ENCODE assay signal across 9 mouse cellular contexts in the genomic region with DNA sequence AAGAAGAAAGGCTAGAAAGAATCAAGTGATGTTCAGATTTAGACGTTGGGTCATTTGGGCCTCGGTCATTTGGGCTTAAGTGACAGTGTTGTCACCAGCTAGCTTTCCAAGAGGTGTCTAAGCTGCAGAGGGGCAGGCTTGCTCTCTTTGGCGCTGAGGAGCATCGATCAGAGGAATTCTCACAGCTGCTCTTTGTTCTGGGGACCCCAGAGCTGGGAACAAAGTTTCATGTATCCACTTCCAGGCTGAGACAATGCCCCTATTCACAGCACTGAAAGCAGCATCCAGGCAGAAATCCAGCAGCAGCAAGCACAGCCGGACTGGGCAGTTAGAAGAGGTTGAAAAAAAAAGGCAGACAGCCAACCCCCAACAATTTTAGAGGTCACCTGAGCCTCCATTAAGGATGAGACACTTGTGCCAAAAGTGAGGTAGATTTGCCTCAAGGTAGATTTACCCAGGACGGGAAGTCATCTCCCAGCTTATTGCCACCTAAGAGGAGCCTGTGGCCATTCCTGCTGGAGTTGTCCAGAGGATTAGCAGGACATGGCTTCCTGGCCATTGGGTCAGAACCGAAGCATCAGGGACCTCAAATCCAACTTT.
DNase-seq lines count a peak whose midpoint lies in the region; ATAC-seq and TF ChIP-seq lines count a peak whose summit lies in the region.
"Had no signal": no experiment of that assay in that cellular context is flagged by ENCODE, and none has a peak within 500 bp of the region (broad histone marks: within the 10 kb centered on the region; RNA-seq: fewer than 3 reads in every experiment).

No protein-coding gene starts in this region.

- TF ChIP-seq CTCF in intestine, postnatal 0 days (IDR thresholded peaks at IDR 0.05; ENCODE audit: low read depth), result no peak

- no peak overlapping the region for H3K9ac ChIP-seq in intestine, embryonic 14.5 days (ENCODE audit: low read length)
- H3K9ac ChIP-seq in intestine, postnatal 0 days (ENCODE audit: low read depth, low read length), result no peak overlapping the region
- H3K9ac ChIP-seq in liver, embryonic 11.5 days (ENCODE audit: low read depth, low read length), result no peak overlapping the region

- no peaks in the 10 kb centered on the region for H3K36me3 ChIP-seq in intestine, embryonic 14.5 days (ENCODE audit: control insufficient read depth, insufficient read depth, low read length)
- H3K36me3 ChIP-seq in intestine, postnatal 0 days (ENCODE audit: control insufficient read depth, insufficient read depth), result no peaks in the 10 kb centered on the region
- H3K36me3 ChIP-seq in liver, embryonic 11.5 days (ENCODE audit: control insufficient read depth, insufficient read depth, low read length), result no peaks in the 10 kb centered on the region

- H3K4me3 ChIP-seq in intestine, embryonic 14.5 days (ENCODE audit: low read depth, low read length), result no peak overlapping the region
- no peak overlapping the region for H3K4me3 ChIP-seq in intestine, postnatal 0 days (ENCODE audit: low read depth, low read length)
- H3K4me3 ChIP-seq in liver, embryonic 11.5 days (ENCODE audit: low read depth, low read length), result no peak overlapping the region

- no peak overlapping the region for H3K4me2 ChIP-seq in intestine, embryonic 14.5 days (ENCODE audit: low read length)
- H3K4me2 ChIP-seq in intestine, postnatal 0 days (replicated peaks; ENCODE audit: low read depth), result no peak overlapping the region
- no peak overlapping the region for H3K4me2 ChIP-seq in liver, embryonic 11.5 days

- H3K27ac ChIP-seq in intestine, embryonic 14.5 days (ENCODE audit: low read depth), result no peak overlapping the region
- no peak overlapping the region for H3K27ac ChIP-seq in intestine, postnatal 0 days (ENCODE audit: low read depth, low read length)
- H3K27ac ChIP-seq in liver, embryonic 11.5 days (ENCODE audit: low read depth, low read length), result no peak overlapping the region

- no peaks in the 10 kb centered on the region for H3K9me3 ChIP-seq in intestine, embryonic 14.5 days (ENCODE audit: control insufficient read depth, low read length)
- no peaks in the 10 kb centered on the region for H3K9me3 ChIP-seq in intestine, postnatal 0 days (ENCODE audit: control insufficient read depth)
- H3K9me3 ChIP-seq in liver, embryonic 11.5 days (ENCODE audit: control insufficient read depth, low read length), result no peaks in the 10 kb centered on the region

- ATAC-seq in intestine, embryonic 14.5 days (replicated peaks; ENCODE audit: low FRiP score, low TSS enrichment, low read depth), result no peak
- ATAC-seq in intestine, postnatal 0 days, result no peak
- ATAC-seq in liver, embryonic 11.5 days (replicated peaks; ENCODE audit: low FRiP score), result no peak

- WGBS in intestine, embryonic 14.5 days, result 61% methylated on average over 7 of the region's 7 CpGs
- 62% methylated on average over 7 of the region's 7 CpGs for WGBS in intestine, postnatal 0 days
- 67% methylated on average over 7 of the region's 7 CpGs for WGBS in liver, embryonic 11.5 days

- no peaks in the 10 kb centered on the region for H3K27me3 ChIP-seq in intestine, embryonic 14.5 days (replicated peaks; ENCODE audit: control insufficient read depth, insufficient read depth, low read length)
- H3K27me3 ChIP-seq in intestine, postnatal 0 days (replicated peaks; ENCODE audit: control insufficient read depth, insufficient read depth, low read length), result no peaks in the 10 kb centered on the region
- 0 out of 2 replicates have a peak, but pooled peaks cover 2% of the 10 kb centered on the region for H3K27me3 ChIP-seq in liver, embryonic 11.5 days (replicated peaks; ENCODE audit: control insufficient read depth, insufficient read depth, low read length)

- no peaks in the 10 kb centered on the region for H3K4me1 ChIP-seq in intestine, embryonic 14.5 days (replicated peaks; ENCODE audit: control insufficient read depth, insufficient read depth, low read length)
- no peaks in the 10 kb centered on the region for H3K4me1 ChIP-seq in intestine, postnatal 0 days (replicated peaks; ENCODE audit: control insufficient read depth, insufficient read depth, low read length)
- no peaks in the 10 kb centered on the region for H3K4me1 ChIP-seq in liver, embryonic 11.5 days (replicated peaks; ENCODE audit: control insufficient read depth, insufficient read depth, low read length)

- DNase-seq in intestine, embryonic 14.5 days (ENCODE audit: low spot score), result peak; percentile 49
- peak; percentile 80 for DNase-seq in fibroblast of lung, adult 2 months (ENCODE audit: low read depth)
- DNase-seq in layer of hippocampus, adult 9-11 months, result peak; percentile 67
- DNase-seq in neural tube, embryonic 10.5 days (ENCODE audit: extremely low spot score, low spot score), result peak; percentile 31
- DNase-seq in liver, embryonic 11.5 days (ENCODE audit: low spot score), result no peak
- DNase-seq in thymus, postnatal 0 days (ENCODE audit: low spot score), result no peak
- DNase-seq in lung, postnatal 10 days, result no peak
- DNase-seq: thymus, adult 2 months had no signal

Comparison
In these comparisons a context has a peak if more than half of its experiments do, and no peak if none do; other contexts are left out.
1. DNase-seq: peak in intestine, embryonic 14.5 days (single experiment), fibroblast of lung, adult 2 months (single experiment), layer of hippocampus, adult 9-11 months (single experiment) and neural tube, embryonic 10.5 days (single experiment); none in liver, embryonic 11.5 days (single experiment), thymus, postnatal 0 days (single experiment) and lung, postnatal 10 days (single experiment).